Comparison of ENCODE assay signal across 19 mouse cellular contexts in the genomic region with DNA sequence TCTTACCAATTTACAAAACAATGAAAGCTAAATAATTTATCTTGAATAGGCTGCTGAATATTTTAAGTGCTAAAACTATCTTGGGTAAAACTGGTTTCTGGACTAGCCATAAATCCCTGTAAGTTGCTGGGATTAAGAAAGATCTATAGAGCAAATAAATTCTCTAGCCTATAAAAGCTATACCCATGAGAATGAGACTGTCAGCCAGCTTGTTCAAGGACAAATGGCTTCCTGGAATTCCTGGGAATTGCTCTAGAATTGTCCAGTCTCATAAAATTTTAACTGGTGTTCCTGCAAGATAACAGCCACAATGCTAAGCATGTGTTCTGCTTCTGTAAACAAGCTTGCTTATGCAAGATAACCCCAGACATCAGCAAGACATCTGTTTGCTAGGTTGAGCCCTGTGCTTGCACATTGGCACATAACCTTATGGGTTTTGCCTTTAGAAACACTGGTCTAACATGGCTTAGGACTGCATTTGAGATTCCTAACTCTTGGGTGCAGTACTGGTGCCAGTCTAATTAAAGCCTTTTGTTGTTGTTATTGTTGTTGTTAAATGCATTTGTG.
A peak's percentile ranks its signal among the peaks of the same experiment; 100 is the strongest.
DNase-seq lines count a peak whose midpoint lies in the region; ATAC-seq and TF ChIP-seq lines count a peak whose summit lies in the region.
"Had no signal": no experiment of that assay in that cellular context is flagged by ENCODE, and none has a peak within 500 bp of the region (broad histone marks: within the 10 kb centered on the region; RNA-seq: fewer than 3 reads in every experiment).

No protein-coding gene starts in this region.

- no peaks in the 10 kb centered on the region for H3K36me3 ChIP-seq in kidney, embryonic 15.5 days
- no peaks in the 10 kb centered on the region for H3K36me3 ChIP-seq in liver, adult 2 months (ENCODE audit: control insufficient read depth, insufficient read depth, low read length)
- no peaks in the 10 kb centered on the region for H3K36me3 ChIP-seq in liver, embryonic 12.5 days
- H3K36me3 ChIP-seq: embryonic facial prominence, embryonic 10.5 days; heart, embryonic 13.5 days; hindbrain, embryonic 15.5 days had no signal

- H3K9ac ChIP-seq in kidney, embryonic 15.5 days: no peak overlapping the region
- no peak overlapping the region for H3K9ac ChIP-seq in liver, adult 2 months (ENCODE audit: low read depth, low read length)
- no peak overlapping the region for H3K9ac ChIP-seq in liver, embryonic 12.5 days
- H3K9ac ChIP-seq: forebrain, embryonic 13.5 days; forebrain, postnatal 0 days; heart, embryonic 13.5 days; hindbrain, embryonic 15.5 days had no signal

- H3K4me1 ChIP-seq in kidney, embryonic 15.5 days: peaks cover 4% of the 10 kb centered on the region; the same call in 1 of the 2 replicates
- H3K4me1 ChIP-seq in liver, adult 2 months (ENCODE audit: control insufficient read depth, insufficient read depth, low read length): no peaks in the 10 kb centered on the region
- no peaks in the 10 kb centered on the region for H3K4me1 ChIP-seq in liver, embryonic 12.5 days
- H3K4me1 ChIP-seq: embryonic facial prominence, embryonic 10.5 days; forebrain, embryonic 13.5 days; heart, embryonic 13.5 days; hindbrain, embryonic 15.5 days had no signal

- DNase-seq in kidney, adult 11 months: no peak
- peak; percentile 2 for DNase-seq in liver, adult 2 months (ENCODE audit: extremely low read depth, low read depth, low spot score)
- DNase-seq in hindlimb bud, embryonic 11.5 days (ENCODE audit: extremely low spot score, low read depth, low spot score): peak; percentile 31
- DNase-seq in spleen, adult 18-20 months: no peak
- DNase-seq in heart, adult 9 months (ENCODE audit: low spot score in 2 of 2): no peak
- DNase-seq: adrenal gland, adult 8-10 months; adrenal gland, postnatal 36 days; cerebellum, adult 2 months; cerebellum, postnatal 10 days; forebrain, postnatal 0 days; gastrocnemius, adult 2 months; gastrocnemius, postnatal 25 days; heart, postnatal 36 days had no signal

- H3K4me2 ChIP-seq in kidney, embryonic 15.5 days: no peak overlapping the region
- H3K4me2 ChIP-seq in liver, embryonic 12.5 days: no peak overlapping the region
- H3K4me2 ChIP-seq: forebrain, embryonic 13.5 days; heart, embryonic 13.5 days; hindbrain, embryonic 15.5 days had no signal

- ATAC-seq in kidney, embryonic 15.5 days (replicated peaks; ENCODE audit: low FRiP score): peak; percentile 67
- no peak for ATAC-seq in liver, embryonic 12.5 days
- ATAC-seq: forebrain, embryonic 13.5 days; forebrain, postnatal 0 days had no signal

- H3K79me2 ChIP-seq in liver, adult 2 months (ENCODE audit: control insufficient read depth, insufficient read depth, low read length): no peaks in the 10 kb centered on the region

- no peak for TF ChIP-seq CTCF in liver, adult 2 months (IDR thresholded peaks at IDR 0.05; ENCODE audit: low read depth, low read length)

- no peak for TF ChIP-seq POLR2A in liver, adult 2 months (IDR thresholded peaks at IDR 0.05; ENCODE audit: extremely low read depth, insufficient read depth, low read length)

- no peaks in the 10 kb centered on the region for H3K27me3 ChIP-seq in kidney, embryonic 15.5 days
- no peaks in the 10 kb centered on the region for H3K27me3 ChIP-seq in liver, adult 2 months (ENCODE audit: control insufficient read depth, insufficient read depth, low read length)
- no peaks in the 10 kb centered on the region for H3K27me3 ChIP-seq in liver, embryonic 12.5 days (replicated peaks)
- H3K27me3 ChIP-seq: forebrain, embryonic 13.5 days; heart, embryonic 13.5 days; hindbrain, embryonic 15.5 days had no signal

- H3K27ac ChIP-seq in kidney, embryonic 15.5 days: no peak overlapping the region
- H3K27ac ChIP-seq in liver, adult 2 months (replicated peaks; ENCODE audit: insufficient read depth, low read depth, low read length): no peak overlapping the region
- no peak overlapping the region for H3K27ac ChIP-seq in liver, embryonic 12.5 days
- H3K27ac ChIP-seq: embryonic facial prominence, embryonic 10.5 days; forebrain, embryonic 13.5 days; gastrocnemius, adult 2 months; heart, embryonic 13.5 days; hindbrain, embryonic 15.5 days had no signal

- H3K9me3 ChIP-seq in kidney, embryonic 15.5 days (replicated peaks): no peaks in the 10 kb centered on the region
- no peaks in the 10 kb centered on the region for H3K9me3 ChIP-seq in liver, embryonic 12.5 days (replicated peaks)
- H3K9me3 ChIP-seq: embryonic facial prominence, embryonic 10.5 days; forebrain, embryonic 13.5 days; heart, embryonic 13.5 days; hindbrain, embryonic 15.5 days had no signal

- no peak overlapping the region for H3K4me3 ChIP-seq in kidney, embryonic 15.5 days (replicated peaks)
- H3K4me3 ChIP-seq in liver, adult 2 months (ENCODE audit: insufficient read depth, low read depth, low read length): no peak overlapping the region
- H3K4me3 ChIP-seq in liver, embryonic 12.5 days: no peak overlapping the region
- H3K4me3 ChIP-seq: embryonic facial prominence, embryonic 10.5 days; forebrain, embryonic 13.5 days; gastrocnemius, adult 2 months; heart, embryonic 13.5 days; hindbrain, embryonic 15.5 days had no signal

Comparison
In these comparisons a context has a peak if more than half of its experiments do, and no peak if none do; other contexts are left out.
1. DNase-seq: peak in liver, adult 2 months (single experiment) and hindlimb bud, embryonic 11.5 days (single experiment); none in kidney, adult 11 months (single experiment), spleen, adult 18-20 months (0 of 2) and heart, adult 9 months (0 of 2).